ENCODE assay signal across 8 mouse cellular contexts in genomic region chrX:7728215-7728921, GRCm38 (mm10). TPM values are rescaled to one million over a fixed set of nuclear protein-coding genes. Genes with fewer than 3 reads are reported as not detected.
DNase-seq lines count a peak whose midpoint lies in the region; ATAC-seq and TF ChIP-seq lines count a peak whose summit lies in the region.

Praf2 (plus strand) TSS chrX:7728439.

- H3K27ac ChIP-seq in forebrain, embryonic 14.5 days (ENCODE audit: low read depth, low read length): peak within 1 kb of the TSS; percentile 39; the same call in 1 of the 2 replicates

- no peaks in the 10 kb centered on the region; the same call in 1 of the 2 replicates for H3K4me1 ChIP-seq in forebrain, embryonic 14.5 days (ENCODE audit: control insufficient read depth, insufficient read depth, low read length)
- no peaks in the 10 kb centered on the region for H3K4me1 ChIP-seq in lung, adult 2 months (ENCODE audit: control insufficient read depth, insufficient read depth, low read length)

- H3K27me3 ChIP-seq in forebrain, embryonic 14.5 days (replicated peaks; ENCODE audit: control insufficient read depth, insufficient read depth, low read length): no peaks in the 10 kb centered on the region

- intact Hi-C loops in heart, postnatal 14 days (cut with DNase I): no loop called here

- H3K9ac ChIP-seq in forebrain, embryonic 14.5 days (ENCODE audit: low read length): peak within 1 kb of the TSS; percentile 60

- DNase-seq in ES-CJ7 (ENCODE audit: low read depth, low spot score): peak; percentile 96
- DNase-seq in forebrain, embryonic 14.5 days (ENCODE audit: low spot score): peak; percentile 95
- peak; percentile 69 to 71 for DNase-seq in heart, postnatal 14 days
- peak; percentile 77 to 90 for DNase-seq in layer of hippocampus, adult 18-20 months (ENCODE audit: low spot score in 2 of 2)
- no peak for DNase-seq in lung, adult 2 months
- peak; percentile 60 to 69 for DNase-seq in thymus, adult 18-20 months

- no peak for TF ChIP-seq CTCF in lung, adult 2 months (IDR thresholded peaks at IDR 0.05; ENCODE audit: insufficient read depth, low read length)

- WGBS in forebrain, embryonic 14.5 days: 35% methylated on average over 42 of the region's 42 CpGs
- WGBS in lung, adult 2 months: 25% methylated on average over 42 of the region's 42 CpGs

- H3K4me3 ChIP-seq in forebrain, embryonic 14.5 days (ENCODE audit: low read depth, low read length): peak within 1 kb of the TSS; percentile 43
- peak within 1 kb of the TSS; percentile 57 for H3K4me3 ChIP-seq in lung, adult 2 months (replicated peaks; ENCODE audit: extremely low read depth, low read depth, low read length)

- H3K9me3 ChIP-seq in forebrain, embryonic 14.5 days (replicated peaks; ENCODE audit: control insufficient read depth, low read length): no peaks in the 10 kb centered on the region

- peak within 1 kb of the TSS; percentile 59 for H3K4me2 ChIP-seq in forebrain, embryonic 14.5 days (ENCODE audit: low read length)

- peaks cover 11% of the 10 kb centered on the region; the same call in 1 of the 2 replicates for H3K36me3 ChIP-seq in forebrain, embryonic 14.5 days (ENCODE audit: control insufficient read depth, insufficient read depth, low read length)

- peak; percentile 94 for ATAC-seq in cerebellum, adult (ENCODE audit: insufficient number of reproducible peaks, low FRiP score, low TSS enrichment)
- peak; percentile 96 for ATAC-seq in forebrain, embryonic 14.5 days
- peak; percentile 93 for ATAC-seq in neutrophil, adult 5-6 weeks (ENCODE audit: extremely low read depth, insufficient number of reproducible peaks, low FRiP score, poor library complexity, severe bottlenecking)

- TF ChIP-seq POLR2A in lung, adult 2 months (IDR thresholded peaks at IDR 0.05; ENCODE audit: borderline replicate concordance, extremely low read depth, low read depth, low read length): peak; percentile 55; the same call in 1 of the 2 replicates

RNA-seq across cellular contexts. Expression of gene Praf2, which starts in this region (rescaled TPM):
- 139 and 145 TPM in 2 replicates for polyA plus RNA-seq in forebrain, embryonic 14.5 days (2014; fragmentation: Nextera tagmentation; extraction: Ambion mirVana)
- 1 to 10 TPM; 7.0 to 8.0 TPM for total RNA-seq in heart, postnatal 14 days (2021)
- 100 to 1,000 TPM in 1 of 2 experiments, 10 to 100 TPM in 1; 97.3 to 100 TPM for total RNA-seq in layer of hippocampus, adult 18-20 months (2021)
- 41.0 and 46.2 TPM in 2 replicates for polyA plus RNA-seq in lung, adult 2 months (2012; rRNA removed)
- 4.4 and 7.1 TPM in 2 replicates for total RNA-seq in neutrophil, adult 5-6 weeks (2017)

Comparison
In these comparisons a context has a peak if more than half of its experiments do, and no peak if none do; other contexts are left out.
1. RNA of gene Praf2 (total RNA-seq): 97.3 to 100 TPM in layer of hippocampus, adult 18-20 months; 7.0 to 8.0 TPM in heart, postnatal 14 days and 4.4 to 7.1 TPM in neutrophil, adult 5-6 weeks; every median in the first group is over 10 times any median in the second.
2. Peak in every context shown above with its lines, with median percentiles within 50 percentile points of each other: ATAC-seq.